Mouse (Mus musculus) stomach, postnatal 0 days (tissue): ENCODE measurements around the gene 3110040M04Rik. TPM values are rescaled to one million over a fixed set of nuclear protein-coding genes. Genes with fewer than 3 reads are reported as not detected.
"Not testable (repeated sequence)": the region's sequence is repeated elsewhere in the genome, so short reads cannot be mapped to it uniquely, and the experiment has no call there.

Experiments used
- ATAC-seq: fragments of 200-750 bp; cut with Nextera tagmentation; 2 replicates; pipeline ENCODE4 v1.8.0; 2017; ENCODE audit not compliant: low FRiP score, low TSS enrichment
- DNase-seq: peaks from one replicate; pipeline ENCODE4 v3.0.0-alpha.2; 2016; ENCODE audit warnings: low spot score
- H3K27ac ChIP-seq: fragments of 300-500 bp; sonication (generic); replicated peaks from 2 replicates; pipeline ENCODE4 v1.5.1; 2014; ENCODE audit warnings: mild to moderate bottlenecking, control low read depth
- H3K27me3 ChIP-seq: fragments of 300-500 bp; sonication (generic); 2 replicates; pipeline ENCODE4 v1.6.1; 2014; ENCODE audit warnings: low read length; ENCODE audit not compliant: control insufficient read depth, insufficient read depth
- H3K36me3 ChIP-seq: fragments of 300-500 bp; sonication (generic); 2 replicates; pipeline ENCODE4 v1.6.1; 2014; ENCODE audit warnings: low read length, mixed read lengths; ENCODE audit not compliant: control insufficient read depth, insufficient read depth
- H3K4me1 ChIP-seq: fragments of 300-500 bp; sonication (generic); replicated peaks from 2 replicates; pipeline ENCODE4 v1.6.1; 2014; ENCODE audit warnings: antibody characterized with exemption; ENCODE audit not compliant: control insufficient read depth, insufficient read depth
- H3K4me2 ChIP-seq: fragments of 300-500 bp; sonication (generic); replicated peaks from 2 replicates; pipeline ENCODE4 v1.6.1; 2014; ENCODE audit warnings: low read depth, mild to moderate bottlenecking, control low read depth, moderate library complexity
- H3K4me3 ChIP-seq: fragments of 300-500 bp; sonication (generic); 2 replicates; pipeline ENCODE4 v1.5.1; 2014; ENCODE audit warnings: low read depth, low read length, control low read depth
- H3K9ac ChIP-seq: fragments of 300-500 bp; sonication (generic); 2 replicates; pipeline ENCODE4 v1.6.1; 2014; ENCODE audit warnings: mild to moderate bottlenecking, low read length, control low read depth, mixed read lengths
- H3K9me3 ChIP-seq: fragments of 300-500 bp; sonication (generic); 2 replicates; pipeline ENCODE4 v1.6.1; 2016; ENCODE audit warnings: low read length; ENCODE audit not compliant: control insufficient read depth
- CTCF ChIP-seq: IDR thresholded peaks from 2 replicates; pipeline ENCODE4 v1.5.1; 2016; ENCODE audit warnings: antibody characterized with exemption, low read depth, mild to moderate bottlenecking, moderate library complexity
- EP300 ChIP-seq: optimal IDR thresholded peaks from 2 replicates; pipeline ENCODE3; 2016; ENCODE audit warnings: antibody characterized with exemption
- WGBS: fragments of 180-500 bp; shearing (Covaris S2); extraction: QIAGEN DNeasy Blood & Tissue Kit; methylation state at CpG from one replicate; pipeline ENCODE4 v1.1.7; 2014; 5-methylcytosine and 5-hydroxymethylcytosine counted together
- polyA plus RNA-seq: library from polyadenylated mRNA; unstranded; fragments of >200 nt; fragmentation: Nextera tagmentation; extraction: Ambion mirVana; gene quantifications from 2 replicates; pipeline ENCODE4 v1.2.1, GENCODE M21; 2015

3110040M04Rik gene
- polyA plus RNA-seq, 1 experiment from 2014 or later: not detected

- DNase-seq (no peak), ATAC-seq (no peak)
- Histone ChIP-seq H3K4me1 (no peaks in the 10 kb centered on the region), H3K36me3 (no peaks in the 10 kb centered on the region), H3K4me2 (no peak overlapping the region), H3K27ac (no peak overlapping the region), H3K9me3 (no peaks in the 10 kb centered on the region), H3K27me3 (no peaks in the 10 kb centered on the region), H3K9ac (no peak overlapping the region), H3K4me3 (no peak overlapping the region)
- TF ChIP-seq CTCF (no peak), EP300 (no peak)
- 82% methylated on average over 4 of the region's 4 CpGs for WGBS
Observed at GRCm38 (mm10) chr1:151188469-151188868, 15.5 kb upstream of the 3110040M04Rik start.

GRCm38 (mm10) chr1:151192075-151192474 is 11.8 kb upstream of the 3110040M04Rik start, which contains the start of gene Gm8947:
Gene Gm8947, plus strand, starts transcription at chr1:151192376.
- not testable (repeated sequence) for H3K9ac ChIP-seq, H3K4me2 ChIP-seq, DNase-seq, ATAC-seq, H3K4me1 ChIP-seq, H3K27me3 ChIP-seq, H3K36me3 ChIP-seq, H3K27ac ChIP-seq, H3K4me3 ChIP-seq, H3K9me3 ChIP-seq
- WGBS: no CpG with 5 or more reads among the region's 7 CpGs

GRCm38 (mm10) chr1:151192739-151193138 is 11.2 kb upstream of the 3110040M04Rik start:
- H3K4me2 ChIP-seq, H3K9ac ChIP-seq, H3K27me3 ChIP-seq, ATAC-seq, H3K27ac ChIP-seq, H3K9me3 ChIP-seq, H3K4me1 ChIP-seq, H3K36me3 ChIP-seq, H3K4me3 ChIP-seq, DNase-seq: not testable (repeated sequence)
- WGBS: 91% methylated on average over 14 of the region's 15 CpGs

- not testable (repeated sequence) for H3K27ac ChIP-seq, ATAC-seq, DNase-seq, H3K9ac ChIP-seq, H3K4me1 ChIP-seq, H3K27me3 ChIP-seq, H3K36me3 ChIP-seq, H3K4me2 ChIP-seq, H3K9me3 ChIP-seq, H3K4me3 ChIP-seq
- WGBS: 56% methylated on average over 4 of the region's 4 CpGs
Observed at GRCm38 (mm10) chr1:151195986-151196385, 7.9 kb upstream of the 3110040M04Rik start.

GRCm38 (mm10) chr1:151196690-151197089 is 7.2 kb upstream of the 3110040M04Rik start:
- not testable (repeated sequence) for DNase-seq, ATAC-seq, H3K4me2 ChIP-seq, H3K9me3 ChIP-seq, H3K27me3 ChIP-seq, H3K4me1 ChIP-seq, H3K4me3 ChIP-seq, H3K9ac ChIP-seq, H3K36me3 ChIP-seq, H3K27ac ChIP-seq
- WGBS: 71% methylated on average over 3 of the region's 3 CpGs

GRCm38 (mm10) chr1:151198120-151198519 is 5.8 kb upstream of the 3110040M04Rik start, which contains the start of gene Gm47995:
Gene Gm47995, plus strand, starts transcription at chr1:151198448.
- H3K36me3 ChIP-seq, H3K4me1 ChIP-seq, H3K9me3 ChIP-seq, H3K27ac ChIP-seq, ATAC-seq, H3K9ac ChIP-seq, H3K4me3 ChIP-seq, H3K27me3 ChIP-seq, H3K4me2 ChIP-seq: not testable (repeated sequence)
- DNase-seq: peak; percentile 37
- 70% methylated on average over 2 of the region's 4 CpGs for WGBS

GRCm38 (mm10) chr1:151200620-151201019 is 3.3 kb upstream of the 3110040M04Rik start:
- not testable (repeated sequence) for H3K36me3 ChIP-seq, H3K4me2 ChIP-seq, H3K27ac ChIP-seq, H3K4me1 ChIP-seq, H3K4me3 ChIP-seq, H3K27me3 ChIP-seq, DNase-seq, H3K9ac ChIP-seq, ATAC-seq, H3K9me3 ChIP-seq

- H3K27ac ChIP-seq, H3K4me3 ChIP-seq, DNase-seq, H3K9ac ChIP-seq, H3K27me3 ChIP-seq, H3K36me3 ChIP-seq, H3K9me3 ChIP-seq, H3K4me2 ChIP-seq, H3K4me1 ChIP-seq: not testable (repeated sequence)
- 0 out of 2 replicates have a peak, but pooled peaks have one; percentile 47 for ATAC-seq
- WGBS: 62% methylated on average over 3 of the region's 5 CpGs
Observed at GRCm38 (mm10) chr1:151202771-151203170, 1.1 kb upstream of the 3110040M04Rik start.

GRCm38 (mm10) chr1:151208493-151208892 is 4.6 kb downstream of the 3110040M04Rik start:
- H3K9ac ChIP-seq, H3K4me3 ChIP-seq, H3K27me3 ChIP-seq, H3K27ac ChIP-seq, H3K4me2 ChIP-seq, DNase-seq, H3K36me3 ChIP-seq, H3K4me1 ChIP-seq, H3K9me3 ChIP-seq: not testable (repeated sequence)
- 0 out of 2 replicates have a peak, but pooled peaks have one; percentile 51 for ATAC-seq
- 57% methylated on average over 3 of the region's 5 CpGs for WGBS
